ENCODE assay signal across 16 mouse cellular contexts in the genomic region with DNA sequence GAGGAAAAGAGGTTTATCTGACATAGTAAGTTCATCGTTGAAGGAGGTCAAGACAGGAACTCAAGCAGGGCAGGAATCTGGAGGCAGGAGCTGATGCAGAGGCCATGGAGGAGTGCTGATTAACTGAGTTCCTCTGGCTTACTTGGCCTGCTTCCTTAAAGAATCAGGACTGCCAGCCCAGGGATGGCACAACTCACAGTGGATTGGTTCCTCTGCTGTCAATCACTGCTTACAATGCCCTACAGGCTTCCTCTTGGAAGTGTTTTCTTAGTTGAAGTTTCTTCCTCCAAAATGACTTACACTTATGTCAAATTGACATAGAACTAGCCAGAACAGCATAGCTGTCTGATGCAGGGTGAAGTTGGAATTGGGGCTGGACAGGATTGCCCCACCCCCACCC. TPM values are rescaled to one million over a fixed set of nuclear protein-coding genes. Genes with fewer than 3 reads are reported as not detected.
"Had no signal": no experiment of that assay in that cellular context is flagged by ENCODE, and none has a peak within 500 bp of the region (broad histone marks: within the 10 kb centered on the region; RNA-seq: fewer than 3 reads in every experiment).

No protein-coding gene starts in this region.

- H3K27ac ChIP-seq: kidney, embryonic 15.5 days; left cerebral cortex, adult 2 months; limb, embryonic 12.5 days; liver, embryonic 13.5 days; midbrain, embryonic 10.5 days; midbrain, embryonic 15.5 days; neural tube, embryonic 13.5 days; stomach, embryonic 15.5 days had no signal

- H3K4me3 ChIP-seq: kidney, embryonic 15.5 days; left cerebral cortex, adult 2 months; limb, embryonic 12.5 days; liver, embryonic 13.5 days; midbrain, embryonic 10.5 days; midbrain, embryonic 15.5 days; neural tube, embryonic 13.5 days; stomach, embryonic 15.5 days had no signal

- H3K27me3 ChIP-seq: kidney, embryonic 15.5 days; limb, embryonic 12.5 days; liver, embryonic 13.5 days; midbrain, embryonic 15.5 days; neural tube, embryonic 13.5 days; stomach, embryonic 15.5 days had no signal

- H3K36me3 ChIP-seq: kidney, embryonic 15.5 days; limb, embryonic 12.5 days; liver, embryonic 13.5 days; midbrain, embryonic 15.5 days; neural tube, embryonic 13.5 days; stomach, embryonic 15.5 days had no signal

- DNase-seq: kidney, postnatal 14 days; liver; liver, embryonic 13.5 days; liver, postnatal 0 days; retina, postnatal 1 day; thymus, adult 2 months; thymus, postnatal 36 days had no signal

- H3K4me2 ChIP-seq: kidney, embryonic 15.5 days; limb, embryonic 12.5 days; liver, embryonic 13.5 days; midbrain, embryonic 15.5 days; neural tube, embryonic 13.5 days; stomach, embryonic 15.5 days had no signal

- H3K9ac ChIP-seq: kidney, embryonic 15.5 days; limb, embryonic 12.5 days; liver, embryonic 13.5 days; liver, postnatal 0 days; midbrain, embryonic 15.5 days; neural tube, embryonic 13.5 days; stomach, embryonic 15.5 days had no signal

- ATAC-seq: liver, postnatal 0 days; midbrain, embryonic 15.5 days had no signal

- H3K9me3 ChIP-seq: kidney, embryonic 15.5 days; limb, embryonic 12.5 days; liver, embryonic 13.5 days; midbrain, embryonic 10.5 days; midbrain, embryonic 15.5 days; neural tube, embryonic 13.5 days; stomach, embryonic 15.5 days had no signal

- H3K4me1 ChIP-seq: limb, embryonic 12.5 days; liver, embryonic 13.5 days; midbrain, embryonic 10.5 days; midbrain, embryonic 15.5 days; neural tube, embryonic 13.5 days; stomach, embryonic 15.5 days had no signal

RNA-seq across cellular contexts. Expression of a gene that starts 45.1 kb away (rescaled TPM):
- total RNA-seq: layer of hippocampus, postnatal 25 days; monocyte, adult 5-6 weeks had no signal
- polyA plus RNA-seq: limb, embryonic 12.5 days had no signal
